Mouse (Mus musculus): Measurements from ENCODE around the gene Cdc6.
A peak's percentile ranks its signal among the peaks of the same experiment; 100 is the strongest.

The Cdc6 gene

GRCm38 (mm10) chr11:98962421-98963095 lies 55.0 kb downstream of the Cdc6 start:
- no peak for DNase-seq

DNA sequence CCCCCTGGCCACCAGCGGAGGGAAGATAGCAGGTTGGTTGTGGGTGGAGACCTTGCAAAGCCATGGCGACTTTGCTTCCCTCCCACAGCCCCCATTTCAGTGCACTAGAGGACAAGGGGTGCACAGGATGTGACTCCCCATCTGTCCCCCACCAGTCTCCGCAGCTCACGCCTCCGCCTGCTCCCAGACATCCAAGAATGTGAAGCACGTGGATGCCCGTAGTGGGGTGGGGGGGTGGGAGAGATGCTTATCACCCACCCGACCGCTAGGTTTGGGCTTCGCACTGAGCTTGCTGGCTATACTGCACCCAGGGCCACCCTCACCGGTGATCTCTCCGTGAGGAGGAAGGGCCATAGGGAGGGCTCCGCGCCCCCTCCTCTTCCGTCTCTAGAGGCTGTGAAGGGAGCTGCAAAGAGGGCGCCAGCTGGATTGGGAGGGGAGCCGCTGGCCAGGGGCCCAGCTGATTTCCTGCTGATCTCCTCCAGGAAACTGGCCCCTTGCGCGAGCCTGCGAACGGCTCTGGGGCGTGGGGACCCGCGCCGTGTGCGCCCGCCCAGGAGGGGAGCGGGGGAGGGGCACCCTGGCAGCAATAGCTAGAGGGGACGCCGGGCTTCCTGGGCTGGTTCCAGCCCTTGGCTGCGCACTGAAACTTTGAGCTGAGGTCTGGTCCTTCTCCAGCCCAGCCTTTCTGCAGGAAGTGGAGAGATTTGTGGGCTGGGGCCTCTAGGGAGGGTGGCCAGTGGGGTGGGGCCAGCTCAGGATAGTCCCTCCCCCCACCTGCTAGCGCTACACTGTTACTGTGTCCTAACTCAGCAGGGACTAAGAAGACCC lies 55.8 kb downstream of the Cdc6 start:
- peak; percentile 49 to 61 for DNase-seq

DNA sequence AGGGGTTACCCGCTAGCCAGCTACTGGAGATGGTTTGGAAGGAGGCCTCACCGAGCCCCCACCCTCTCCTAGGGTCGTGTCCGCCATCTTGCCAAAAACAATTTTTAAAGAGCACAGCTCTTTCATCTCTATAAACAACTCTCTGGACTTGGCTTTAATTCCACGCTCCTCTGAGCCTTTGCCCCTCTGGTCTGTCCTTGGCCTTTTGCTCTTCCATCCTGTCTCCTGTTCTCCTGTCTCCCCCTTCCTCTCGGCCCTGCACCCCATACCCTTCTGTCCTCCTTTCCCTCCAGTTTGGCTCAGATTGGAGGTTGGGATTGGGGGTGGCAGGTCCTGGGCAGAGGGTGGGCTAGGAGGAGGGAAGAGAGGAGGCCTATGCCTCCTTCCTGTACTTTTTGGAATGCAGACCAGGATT lies 56.6 kb downstream of the Cdc6 start:
- no peak for DNase-seq

- peak; percentile 49 to 54 for DNase-seq
These were observed 57.2 kb downstream of the Cdc6 start for GRCm38 (mm10) chr11:98964616-98965415.

DNA sequence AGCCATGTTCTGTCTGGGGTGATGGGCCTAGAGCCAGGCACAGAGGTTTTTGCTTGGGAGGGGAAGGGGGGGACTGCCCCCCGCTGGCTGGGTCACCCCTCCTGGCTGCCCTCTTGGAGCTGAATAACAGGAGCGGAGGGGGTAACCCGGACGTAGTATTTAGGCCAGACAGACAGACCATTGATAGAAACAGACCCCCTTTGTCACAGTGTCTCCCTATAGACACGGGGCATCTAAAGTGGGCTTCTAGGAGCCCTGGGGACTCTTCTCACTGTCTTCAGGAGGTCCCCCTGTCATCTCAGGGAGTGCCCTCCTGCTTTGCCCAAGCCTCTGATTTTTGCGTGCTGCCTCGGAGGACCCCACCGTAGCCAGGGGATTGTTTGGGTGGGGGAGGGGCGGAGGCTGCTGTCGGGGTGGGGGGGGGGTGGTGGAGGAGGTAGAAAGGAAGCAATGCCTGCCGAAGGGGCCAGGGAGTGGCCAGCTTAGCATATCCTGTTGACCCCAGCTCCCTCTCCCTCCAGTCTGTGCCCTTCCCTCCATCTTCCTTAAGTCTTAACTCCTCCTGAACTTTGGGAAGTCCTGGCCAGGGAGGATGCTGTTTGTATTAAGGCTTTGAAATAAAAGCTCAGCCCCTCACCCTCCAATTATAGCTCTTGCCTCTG lies 57.9 kb downstream of the Cdc6 start:
- DNase-seq, result peak in 1 of 2 experiments; percentile 21

DNA sequence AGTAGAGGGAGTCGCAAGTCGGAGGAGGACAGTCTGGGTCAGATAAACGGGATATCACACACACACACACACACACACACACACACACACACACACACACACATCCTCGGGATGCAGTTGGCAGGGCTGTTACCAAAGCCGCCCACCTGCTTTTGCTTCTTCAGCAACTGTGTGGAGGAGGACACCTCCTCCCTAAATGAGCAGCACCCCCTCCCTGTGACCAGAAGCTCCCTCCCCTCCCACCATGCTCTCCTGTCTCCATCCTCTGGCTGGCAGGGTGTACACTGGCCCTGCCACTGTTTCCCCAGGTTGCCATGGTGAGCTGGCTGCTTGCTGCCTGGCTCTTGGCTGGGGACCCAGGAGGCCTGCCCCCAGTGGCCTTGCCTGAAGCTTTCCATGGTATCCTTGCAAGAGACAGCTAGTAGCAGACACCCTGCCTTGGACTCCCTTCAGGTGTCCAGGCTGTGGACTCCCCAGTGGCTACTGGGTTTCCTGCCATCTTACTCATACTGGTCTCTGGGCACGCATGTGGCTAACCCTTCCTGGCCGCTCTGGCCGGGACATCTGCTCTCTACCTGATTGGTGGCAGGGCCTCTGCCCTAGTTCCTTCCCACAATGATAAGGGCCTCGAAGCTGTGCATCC lies 59.0 kb downstream of the Cdc6 start:
- DNase-seq, result peak; percentile 76 to 82

DNA sequence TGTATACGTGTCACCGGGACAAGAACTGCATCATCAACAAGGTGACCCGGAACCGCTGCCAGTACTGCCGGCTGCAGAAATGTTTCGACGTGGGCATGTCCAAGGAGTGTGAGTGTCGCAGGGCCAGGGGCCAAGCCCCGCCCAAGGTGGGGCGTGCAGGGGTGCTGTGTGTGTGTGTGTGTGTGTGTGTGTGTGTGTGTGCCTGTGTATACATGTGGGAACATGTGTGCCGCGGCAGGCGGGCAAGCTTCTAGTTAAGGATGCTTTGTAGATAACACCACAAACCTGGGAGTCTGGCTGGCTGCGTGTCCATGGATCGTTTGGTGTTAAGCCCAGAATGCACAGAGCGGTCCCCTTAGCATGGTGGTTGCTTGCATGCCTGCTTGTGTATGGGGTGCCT lies 60.5 kb downstream of the Cdc6 start:
- peak in 1 of 2 experiments; percentile 21 for DNase-seq

GRCm38 (mm10) chr11:98968716-98969495 lies 61.3 kb downstream of the Cdc6 start:
- DNase-seq, result peak; percentile 2 to 17

DNA sequence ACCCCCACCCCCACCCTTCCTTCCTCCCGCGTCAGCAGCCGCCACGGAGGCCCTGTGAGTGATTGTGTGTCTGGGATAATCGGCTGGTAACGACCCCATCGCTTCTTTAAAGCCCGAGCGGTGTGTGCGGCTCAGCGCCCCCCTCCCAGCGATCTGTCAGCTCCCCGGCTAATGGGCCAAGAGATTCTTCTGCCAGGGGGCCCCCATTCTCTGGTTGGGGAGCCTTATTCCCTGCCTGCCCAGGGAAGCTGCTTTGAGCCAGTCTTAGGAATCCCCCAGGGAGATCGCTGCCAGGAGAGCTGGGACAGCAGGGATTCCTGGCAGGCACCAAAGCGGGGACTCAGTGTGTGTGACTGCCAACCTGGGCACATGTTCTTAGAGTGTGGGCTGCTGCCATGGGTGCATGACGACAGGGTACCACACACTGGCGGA lies 61.9 kb downstream of the Cdc6 start:
- DNase-seq, result peak; percentile 27 to 29

GRCm38 (mm10) chr11:98970191-98970925 lies 62.8 kb downstream of the Cdc6 start:
- DNase-seq, result peak; percentile 30 to 55

DNA sequence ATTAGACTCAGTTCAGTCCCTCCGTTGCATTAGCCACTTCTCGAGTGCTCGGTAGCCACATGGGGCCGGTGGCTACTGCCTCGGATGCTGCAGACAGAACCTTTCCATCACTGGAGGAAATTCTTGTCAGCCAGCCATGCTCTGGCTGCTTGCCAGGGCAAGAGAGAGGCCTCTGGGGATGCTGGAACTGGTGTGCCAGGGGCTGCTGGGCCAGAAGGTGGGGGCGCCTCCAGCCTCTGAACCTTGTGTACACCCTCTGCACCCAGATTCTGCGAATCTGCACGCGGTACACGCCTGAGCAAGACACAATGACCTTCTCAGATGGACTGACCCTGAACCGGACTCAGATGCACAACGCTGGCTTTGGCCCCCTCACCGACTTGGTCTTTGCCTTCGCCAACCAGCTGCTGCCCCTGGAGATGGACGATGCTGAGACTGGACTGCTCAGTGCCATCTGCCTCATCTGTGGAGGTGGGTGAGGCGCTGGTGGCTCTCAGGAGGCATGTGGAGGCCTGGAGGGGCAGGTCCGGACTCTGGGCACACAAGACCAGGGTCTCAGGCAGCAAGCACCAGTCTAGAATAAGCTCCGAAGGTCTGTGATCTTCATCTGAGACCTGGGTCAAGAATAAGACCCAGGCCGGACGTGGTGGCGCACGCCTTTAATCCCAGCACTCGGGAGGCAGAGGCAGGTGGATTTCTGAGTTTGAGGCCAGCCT lies 63.9 kb downstream of the Cdc6 start:
- peak; percentile 82 to 89 for DNase-seq

DNA sequence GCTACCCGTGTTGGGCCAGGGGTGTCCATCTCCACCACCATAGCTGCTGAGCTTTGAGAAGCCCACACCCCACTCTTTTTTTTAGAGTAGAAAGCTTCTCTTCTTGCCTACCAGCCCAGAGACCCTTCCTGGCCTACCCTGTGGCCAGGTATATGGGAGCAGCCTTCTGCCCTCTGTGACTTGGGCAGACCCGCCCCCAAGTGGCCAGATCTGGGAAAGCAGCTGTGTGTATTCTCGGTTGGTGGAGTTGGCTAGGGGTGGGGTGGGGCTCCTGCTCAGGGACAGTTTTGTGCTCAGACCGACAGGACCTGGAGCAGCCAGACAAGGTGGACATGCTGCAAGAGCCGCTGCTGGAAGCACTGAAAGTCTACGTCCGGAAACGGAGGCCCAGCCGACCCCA lies 64.6 kb downstream of the Cdc6 start:
- DNase-seq, result peak; percentile 95 to 96

GRCm38 (mm10) chr11:98972801-98973360 lies 65.3 kb downstream of the Cdc6 start:
- DNase-seq, result peak in 1 of 2 experiments; percentile 24
